Mouse (Mus musculus) heart, adult 2 months (tissue): ENCODE data around the gene Vac14.

Experiments
- CTCF ChIP-seq: fragments of 200-600 bp; IDR thresholded peaks from 2 replicates; pipeline ENCODE4 v1.8.1; 2022; ENCODE audit warnings: antibody characterized with exemption, mild to moderate bottlenecking, moderate library complexity
- POLR2A ChIP-seq: fragments of 200-500 bp; IDR thresholded peaks from 2 replicates; pipeline ENCODE4 v1.6.1; 2011; ENCODE audit warnings: mild to moderate bottlenecking, low read depth, low read length, control low read depth; ENCODE audit not compliant: insufficient read depth

- TF ChIP-seq CTCF (no peak), POLR2A (no peak)
Measured at GRCm38 (mm10) chr8:110718209-110718968, 100.0 kb downstream of the Vac14 start.
